Mouse (Mus musculus): ENCODE measurements around the gene F10.

DNA sequence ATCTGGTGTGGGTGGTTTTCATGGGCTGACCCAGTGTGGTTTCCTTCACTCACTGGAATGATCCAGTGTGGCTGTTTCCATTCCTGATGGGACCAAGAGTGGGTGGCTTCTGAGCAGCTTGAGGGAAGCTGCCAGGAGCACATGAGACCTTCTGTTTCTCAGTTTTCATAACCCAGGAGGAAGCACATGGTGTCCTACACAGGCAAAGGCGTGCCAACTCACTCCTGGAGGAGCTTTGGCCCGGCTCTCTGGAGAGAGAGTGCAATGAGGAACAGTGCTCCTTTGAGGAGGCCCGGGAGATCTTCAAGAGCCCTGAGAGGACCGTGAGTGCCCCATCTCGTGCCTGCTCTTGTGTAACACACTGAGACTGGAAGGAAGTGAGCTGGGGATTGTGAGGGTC lies 8.6 kb upstream of the F10 start:
- TF ChIP-seq POLR2A (IDR thresholded peaks at IDR 0.05; ENCODE audit: insufficient read length, low read depth) (no peak), USF1 (IDR thresholded peaks at IDR 0.05; ENCODE audit: low read depth) (no peak), MAX (IDR thresholded peaks at IDR 0.05; ENCODE audit: low read depth) (no peak), TCF3 (IDR thresholded peaks at IDR 0.05; ENCODE audit: insufficient read length, low read depth) (no peak), TCF12 (IDR thresholded peaks at IDR 0.05; ENCODE audit: insufficient read depth, poor library complexity, severe bottlenecking) (no peak), POLR2AphosphoS2 (IDR thresholded peaks at IDR 0.05; ENCODE audit: insufficient read length, low read depth) (no peak)
